Mouse (Mus musculus): ENCODE results near the gene Mboat1. TPM values are rescaled to one million over a fixed set of nuclear protein-coding genes. Genes with fewer than 3 reads are reported as not detected.

Gene Mboat1
- polyA plus RNA-seq, 1 experiment from 2014 or later: 3.0 TPM

- no peak overlapping the region for H3K27ac ChIP-seq
- H3K4me1 ChIP-seq (replicated peaks): no peaks in the 10 kb centered on the region
- WGBS: 95% methylated on average over 4 of the region's 4 CpGs
- H3K4me3 ChIP-seq (replicated peaks): no peak overlapping the region
- no peaks in the 10 kb centered on the region for H3K36me3 ChIP-seq
- H3K9ac ChIP-seq (replicated peaks): no peak overlapping the region
- no peak for ATAC-seq
- H3K27me3 ChIP-seq: no peaks in the 10 kb centered on the region
- H3K9me3 ChIP-seq: no peaks in the 10 kb centered on the region
- H3K4me2 ChIP-seq (replicated peaks): no peak overlapping the region
Measured at GRCm38 (mm10) chr13:30154264-30154663, 18.0 kb downstream of the Mboat1 start.

- Histone ChIP-seq H3K4me1 (replicated peaks) (no peaks in the 10 kb centered on the region), H3K4me2 (replicated peaks) (no peak overlapping the region), H3K27ac (no peak overlapping the region), H3K9me3 (no peaks in the 10 kb centered on the region), H3K4me3 (replicated peaks) (no peak overlapping the region), H3K9ac (replicated peaks) (no peak overlapping the region), H3K27me3 (no peaks in the 10 kb centered on the region), H3K36me3 (no peaks in the 10 kb centered on the region)
- ATAC-seq: no peak
- WGBS: 77% methylated on average over 4 of the region's 4 CpGs
Measured at GRCm38 (mm10) chr13:30159626-30160025, 23.3 kb downstream of the Mboat1 start.

DNA sequence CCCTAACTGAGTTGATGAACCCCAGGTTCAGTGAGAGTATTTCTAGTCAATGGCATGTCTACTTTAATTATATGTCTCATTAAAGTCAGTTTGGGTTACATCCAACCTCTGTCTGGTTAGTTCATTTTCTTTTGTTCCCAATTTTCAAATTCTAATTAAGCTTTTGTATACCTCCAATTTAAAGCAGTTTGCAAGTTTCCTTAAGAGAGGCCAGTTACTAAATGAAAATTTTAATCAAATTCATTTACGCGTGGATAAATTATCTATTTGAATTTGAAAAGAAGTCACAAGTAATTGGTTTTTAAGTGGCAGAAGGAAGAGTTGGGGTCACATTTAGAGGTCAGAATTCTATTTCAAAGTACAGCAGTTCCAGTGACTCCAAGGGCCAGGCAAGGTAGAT lies 27.2 kb downstream of the Mboat1 start:
- Histone ChIP-seq H3K4me3 (replicated peaks) (no peak overlapping the region), H3K36me3 (no peaks in the 10 kb centered on the region), H3K27me3 (no peaks in the 10 kb centered on the region), H3K9ac (replicated peaks) (no peak overlapping the region), H3K4me1 (replicated peaks) (no peaks in the 10 kb centered on the region), H3K27ac (no peak overlapping the region), H3K9me3 (no peaks in the 10 kb centered on the region), H3K4me2 (replicated peaks) (no peak overlapping the region)
- WGBS: 90% methylated on average over 2 of the region's 2 CpGs
- ATAC-seq: no peak

DNA sequence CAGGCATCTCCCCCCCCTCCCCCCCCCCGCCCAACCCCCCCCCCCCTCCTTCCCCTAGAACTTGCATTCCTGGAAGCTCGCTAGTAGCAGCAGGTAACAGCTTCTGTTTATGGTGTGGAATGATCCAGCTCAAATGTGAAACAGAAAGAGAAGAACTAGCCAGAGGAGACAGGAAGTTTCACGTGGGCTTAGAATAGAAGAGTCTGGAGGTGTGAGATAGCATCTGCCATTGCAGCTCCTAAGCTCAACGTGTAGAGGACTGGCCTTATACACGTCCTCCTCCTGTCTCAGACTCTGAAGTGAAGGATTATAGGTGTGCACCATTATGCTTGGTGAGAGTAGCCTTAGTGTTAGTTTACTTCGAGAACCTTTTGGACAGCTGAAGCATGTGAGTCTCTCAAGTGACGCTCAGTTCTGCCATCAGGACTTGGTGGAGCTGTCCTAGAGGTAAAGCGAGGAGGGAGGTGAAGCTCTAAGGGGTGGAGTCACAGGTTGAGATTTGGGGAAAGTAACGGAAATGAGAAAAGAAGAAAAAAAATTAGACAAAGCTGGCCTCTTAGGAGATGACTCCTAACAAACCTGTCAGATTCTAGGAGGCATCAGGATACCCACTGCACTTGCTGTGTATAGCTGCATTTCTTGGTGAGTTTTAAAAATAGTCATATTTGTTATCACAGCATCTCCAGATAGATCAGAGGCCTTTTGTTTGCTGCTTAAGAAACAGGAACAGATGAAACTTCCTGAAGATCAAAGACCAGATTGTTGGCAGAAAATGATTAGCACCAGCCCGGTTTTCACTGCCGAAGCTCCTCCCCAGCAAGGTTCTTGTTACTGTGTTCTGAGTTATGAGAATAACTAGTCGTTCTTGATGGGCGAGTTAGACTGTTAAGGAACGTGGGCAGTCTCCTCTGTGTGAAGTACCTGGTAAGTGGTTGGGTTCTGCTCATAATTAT lies 30.1 kb downstream of the Mboat1 start:
- no peaks in the 10 kb centered on the region for H3K4me1 ChIP-seq (replicated peaks)
- H3K4me2 ChIP-seq (replicated peaks): no peak overlapping the region
- 76% methylated on average over 13 of the region's 14 CpGs for WGBS
- no peak overlapping the region for H3K27ac ChIP-seq
- H3K27me3 ChIP-seq: no peaks in the 10 kb centered on the region
- no peaks in the 10 kb centered on the region for H3K36me3 ChIP-seq
- ATAC-seq: no peak
- no peaks in the 10 kb centered on the region for H3K9me3 ChIP-seq
- no peak overlapping the region for H3K9ac ChIP-seq (replicated peaks)
- no peak overlapping the region for H3K4me3 ChIP-seq (replicated peaks)

GRCm38 (mm10) chr13:30167499-30167898 lies 31.2 kb downstream of the Mboat1 start:
- Histone ChIP-seq H3K4me1 (replicated peaks) (no peaks in the 10 kb centered on the region), H3K9me3 (no peaks in the 10 kb centered on the region), H3K4me2 (replicated peaks) (no peak overlapping the region), H3K36me3 (no peaks in the 10 kb centered on the region), H3K4me3 (replicated peaks) (no peak overlapping the region), H3K27ac (no peak overlapping the region), H3K27me3 (no peaks in the 10 kb centered on the region), H3K9ac (replicated peaks) (no peak overlapping the region)
- WGBS: 92% methylated on average over 4 of the region's 4 CpGs
- no peak for ATAC-seq

DNA sequence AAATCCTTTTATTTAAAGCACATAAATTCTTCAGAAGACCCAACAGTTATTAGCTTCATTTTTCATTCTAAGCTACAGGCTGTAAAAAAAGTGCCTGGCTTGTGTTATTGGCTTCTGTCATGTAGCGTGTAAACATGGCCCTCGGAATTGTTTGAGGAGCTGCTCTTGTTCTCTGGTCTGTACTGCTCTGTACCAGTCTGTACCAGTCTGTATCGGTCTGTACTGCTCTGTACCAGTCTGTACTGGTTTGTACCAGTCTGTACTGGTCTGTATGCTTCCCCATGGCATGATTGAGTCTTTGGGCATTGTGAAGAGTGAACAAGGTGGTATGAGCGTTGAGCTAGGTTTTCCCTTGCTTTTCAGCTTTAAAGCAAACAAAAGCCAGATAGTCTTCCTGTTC lies 32.5 kb downstream of the Mboat1 start:
- H3K4me2 ChIP-seq (replicated peaks): no peak overlapping the region
- H3K27ac ChIP-seq: no peak overlapping the region
- no peaks in the 10 kb centered on the region for H3K27me3 ChIP-seq
- no peaks in the 10 kb centered on the region for H3K9me3 ChIP-seq
- ATAC-seq: no peak
- no peak overlapping the region for H3K4me3 ChIP-seq (replicated peaks)
- WGBS: 74% methylated on average over 4 of the region's 4 CpGs
- no peak overlapping the region for H3K9ac ChIP-seq (replicated peaks)
- no peaks in the 10 kb centered on the region for H3K4me1 ChIP-seq (replicated peaks)
- no peaks in the 10 kb centered on the region for H3K36me3 ChIP-seq

GRCm38 (mm10) chr13:30170061-30170460 lies 33.8 kb downstream of the Mboat1 start:
- no peak overlapping the region for H3K4me3 ChIP-seq (replicated peaks)
- no peak overlapping the region for H3K9ac ChIP-seq (replicated peaks)
- no peaks in the 10 kb centered on the region for H3K4me1 ChIP-seq (replicated peaks)
- WGBS: 79% methylated on average over 6 of the region's 6 CpGs
- H3K36me3 ChIP-seq: no peaks in the 10 kb centered on the region
- no peak overlapping the region for H3K4me2 ChIP-seq (replicated peaks)
- ATAC-seq: no peak
- H3K27me3 ChIP-seq: no peaks in the 10 kb centered on the region
- H3K9me3 ChIP-seq: no peaks in the 10 kb centered on the region
- no peak overlapping the region for H3K27ac ChIP-seq

DNA sequence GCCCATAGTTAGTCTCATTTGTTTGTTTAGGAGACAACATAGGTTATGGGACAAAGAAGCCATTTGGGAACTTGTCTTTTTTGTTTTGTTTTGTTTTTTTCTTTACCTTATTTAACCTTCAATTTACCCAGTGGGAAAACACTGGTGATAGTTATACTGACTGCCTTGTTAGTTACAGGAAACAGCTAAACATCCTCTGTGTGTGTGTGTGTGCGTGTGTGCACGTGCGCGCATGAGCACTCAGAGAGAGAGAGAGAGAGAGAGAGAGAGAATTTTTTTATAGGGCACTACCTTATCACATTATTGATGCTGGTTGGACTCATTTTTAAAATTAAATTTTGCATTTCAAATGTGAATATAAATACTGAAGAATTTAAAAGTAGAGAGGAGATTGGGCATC lies 38.3 kb downstream of the Mboat1 start:
- no peaks in the 10 kb centered on the region for H3K4me1 ChIP-seq (replicated peaks)
- H3K9ac ChIP-seq (replicated peaks): no peak overlapping the region
- 94% methylated on average over 4 of the region's 4 CpGs for WGBS
- H3K9me3 ChIP-seq: no peaks in the 10 kb centered on the region
- no peak overlapping the region for H3K27ac ChIP-seq
- ATAC-seq: no peak
- no peak overlapping the region for H3K4me2 ChIP-seq (replicated peaks)
- H3K4me3 ChIP-seq (replicated peaks): no peak overlapping the region
- no peaks in the 10 kb centered on the region for H3K27me3 ChIP-seq
- no peaks in the 10 kb centered on the region for H3K36me3 ChIP-seq

GRCm38 (mm10) chr13:30177356-30177755 lies 41.1 kb downstream of the Mboat1 start:
- H3K9ac ChIP-seq (replicated peaks): no peak overlapping the region
- WGBS: 88% methylated on average over 6 of the region's 6 CpGs
- no peak overlapping the region for H3K4me3 ChIP-seq (replicated peaks)
- H3K27me3 ChIP-seq: no peaks in the 10 kb centered on the region
- H3K4me1 ChIP-seq (replicated peaks): no peaks in the 10 kb centered on the region
- no peaks in the 10 kb centered on the region for H3K36me3 ChIP-seq
- H3K4me2 ChIP-seq (replicated peaks): no peak overlapping the region
- H3K9me3 ChIP-seq: no peaks in the 10 kb centered on the region
- H3K27ac ChIP-seq: no peak overlapping the region
- ATAC-seq: no peak

DNA sequence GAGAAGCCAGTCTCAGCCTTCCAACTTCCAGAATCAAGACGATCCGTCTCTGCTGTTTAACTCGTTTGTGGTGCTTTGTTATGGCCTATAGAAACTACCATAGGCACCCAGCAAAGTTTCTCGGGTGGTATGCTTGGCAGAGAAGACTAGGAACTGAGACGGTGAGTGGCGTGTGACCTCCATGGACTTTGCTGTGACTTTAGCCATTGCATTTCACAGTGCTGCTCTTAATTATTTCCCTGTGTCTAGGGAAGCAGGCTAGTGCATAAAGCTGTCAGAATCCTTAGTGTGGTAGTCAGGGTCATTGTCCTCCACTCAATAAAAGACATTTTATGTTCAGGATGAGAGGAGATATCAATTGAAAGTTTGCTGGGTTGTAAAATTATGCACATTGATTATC lies 49.3 kb downstream of the Mboat1 start:
- ATAC-seq: no peak
- Histone ChIP-seq H3K9ac (replicated peaks) (no peak overlapping the region), H3K4me1 (replicated peaks) (peaks cover 11% of the 10 kb centered on the region), H3K27ac (peak overlapping the region; percentile 16; the same call in 1 of the 2 replicates), H3K9me3 (no peaks in the 10 kb centered on the region), H3K36me3 (no peaks in the 10 kb centered on the region), H3K4me2 (replicated peaks) (no peak overlapping the region), H3K27me3 (no peaks in the 10 kb centered on the region), H3K4me3 (replicated peaks) (no peak overlapping the region)
- 53% methylated on average over 6 of the region's 6 CpGs for WGBS

DNA sequence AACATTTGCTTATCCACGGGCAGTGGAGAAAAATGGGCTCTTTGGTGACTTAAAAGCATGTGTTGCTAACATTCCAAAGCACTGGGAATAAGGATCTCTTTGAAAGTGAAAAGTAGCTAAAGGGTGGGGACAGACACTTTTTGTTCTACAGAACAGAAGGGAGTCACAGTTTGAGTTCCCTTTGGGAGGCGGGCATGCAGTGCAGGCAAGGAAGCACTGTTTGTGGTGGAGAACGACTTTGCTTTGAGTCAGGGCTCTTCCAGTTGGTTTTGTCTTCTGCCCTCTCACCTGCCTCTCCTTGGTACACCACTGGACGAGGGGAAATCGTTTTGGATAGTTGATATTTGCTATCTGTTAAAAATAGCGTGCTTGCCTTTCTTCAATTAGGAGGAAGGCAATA lies 49.7 kb downstream of the Mboat1 start:
- Histone ChIP-seq H3K9me3 (no peaks in the 10 kb centered on the region), H3K9ac (replicated peaks) (no peak overlapping the region), H3K4me3 (replicated peaks) (no peak overlapping the region), H3K27ac (no peak overlapping the region), H3K36me3 (no peaks in the 10 kb centered on the region), H3K4me1 (replicated peaks) (peaks cover 11% of the 10 kb centered on the region), H3K4me2 (replicated peaks) (no peak overlapping the region), H3K27me3 (no peaks in the 10 kb centered on the region)
- ATAC-seq: peak; percentile 48; the same call in 1 of the 2 replicates
- WGBS: 43% methylated on average over 6 of the region's 6 CpGs

- peak; percentile 83 for ATAC-seq
Measured at GRCm38 (mm10) chr13:30186456-30186855, 50.2 kb downstream of the Mboat1 start.

More at GRCm38 (mm10) chr13:30186456-30186855, 50.2 kb downstream of the Mboat1 start:
- Histone ChIP-seq H3K4me3 (replicated peaks) (no peak overlapping the region), H3K4me1 (replicated peaks) (peaks cover 11% of the 10 kb centered on the region), H3K36me3 (no peaks in the 10 kb centered on the region), H3K9ac (replicated peaks) (no peak overlapping the region), H3K27me3 (no peaks in the 10 kb centered on the region), H3K4me2 (replicated peaks) (no peak overlapping the region), H3K9me3 (no peaks in the 10 kb centered on the region), H3K27ac (no peak overlapping the region)
- WGBS: 48% methylated on average over 8 of the region's 8 CpGs

Measured in midbrain, embryonic 13.5 days (tissue).